Mouse (Mus musculus): Measurements from ENCODE around the gene Stag3.

DNA sequence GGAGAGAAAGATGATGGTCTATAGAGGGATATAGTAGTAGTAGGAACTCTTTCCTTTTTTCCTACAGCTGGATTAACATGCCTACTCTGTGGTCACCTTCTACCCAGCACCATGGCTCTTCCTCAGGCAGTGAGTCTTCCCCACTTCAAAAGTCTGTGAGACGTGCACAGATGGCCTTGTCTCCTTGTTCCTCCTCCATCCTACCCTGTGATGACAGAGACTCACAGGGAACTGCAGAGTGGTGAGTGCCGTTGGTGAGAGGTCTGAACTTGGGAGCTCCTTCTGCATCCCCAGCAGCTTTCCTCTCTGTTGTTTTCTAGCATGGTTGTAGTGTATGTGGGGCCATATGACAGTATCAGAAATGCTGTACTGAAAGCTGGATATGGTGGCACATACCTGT lies 1.8 kb downstream of the Stag3 start:
- TF ChIP-seq POLR2A (IDR thresholded peaks at IDR 0.05; ENCODE audit: insufficient read depth, low read depth, low read length): no peak
- no peak for TF ChIP-seq CTCF (IDR thresholded peaks at IDR 0.05; ENCODE audit: insufficient read depth, low read depth, low read length)

Data from olfactory bulb, adult 2 months (tissue).